Mouse (Mus musculus) right cerebral cortex, postnatal 14 days (tissue): Measurements from ENCODE around the gene Upf1.

Experiments used
- DNase-seq: peaks from one replicate; pipeline ENCODE4 v3.0.0; 2022

The Upf1 gene

DNA sequence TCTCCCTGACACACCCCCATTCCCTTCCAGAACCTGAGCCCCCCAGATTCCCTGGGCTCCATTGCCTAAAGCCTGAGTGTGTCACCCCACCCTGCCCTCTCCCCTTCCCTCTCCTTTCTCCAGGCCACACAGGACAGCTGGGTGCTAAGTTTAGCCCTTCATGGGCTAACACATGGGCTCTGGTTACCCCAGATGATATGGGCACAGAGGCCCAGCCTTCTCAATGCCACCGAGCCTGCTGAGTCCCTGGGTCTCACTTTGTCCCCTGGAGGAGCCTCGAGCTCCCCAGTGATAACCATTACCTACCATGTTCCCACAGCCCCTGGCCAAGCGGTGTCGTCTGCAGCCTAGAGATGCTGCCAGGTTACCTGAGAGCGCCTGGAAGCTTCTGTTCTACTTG, 35.2 kb downstream of the Upf1 start:
- DNase-seq = no peak

DNA sequence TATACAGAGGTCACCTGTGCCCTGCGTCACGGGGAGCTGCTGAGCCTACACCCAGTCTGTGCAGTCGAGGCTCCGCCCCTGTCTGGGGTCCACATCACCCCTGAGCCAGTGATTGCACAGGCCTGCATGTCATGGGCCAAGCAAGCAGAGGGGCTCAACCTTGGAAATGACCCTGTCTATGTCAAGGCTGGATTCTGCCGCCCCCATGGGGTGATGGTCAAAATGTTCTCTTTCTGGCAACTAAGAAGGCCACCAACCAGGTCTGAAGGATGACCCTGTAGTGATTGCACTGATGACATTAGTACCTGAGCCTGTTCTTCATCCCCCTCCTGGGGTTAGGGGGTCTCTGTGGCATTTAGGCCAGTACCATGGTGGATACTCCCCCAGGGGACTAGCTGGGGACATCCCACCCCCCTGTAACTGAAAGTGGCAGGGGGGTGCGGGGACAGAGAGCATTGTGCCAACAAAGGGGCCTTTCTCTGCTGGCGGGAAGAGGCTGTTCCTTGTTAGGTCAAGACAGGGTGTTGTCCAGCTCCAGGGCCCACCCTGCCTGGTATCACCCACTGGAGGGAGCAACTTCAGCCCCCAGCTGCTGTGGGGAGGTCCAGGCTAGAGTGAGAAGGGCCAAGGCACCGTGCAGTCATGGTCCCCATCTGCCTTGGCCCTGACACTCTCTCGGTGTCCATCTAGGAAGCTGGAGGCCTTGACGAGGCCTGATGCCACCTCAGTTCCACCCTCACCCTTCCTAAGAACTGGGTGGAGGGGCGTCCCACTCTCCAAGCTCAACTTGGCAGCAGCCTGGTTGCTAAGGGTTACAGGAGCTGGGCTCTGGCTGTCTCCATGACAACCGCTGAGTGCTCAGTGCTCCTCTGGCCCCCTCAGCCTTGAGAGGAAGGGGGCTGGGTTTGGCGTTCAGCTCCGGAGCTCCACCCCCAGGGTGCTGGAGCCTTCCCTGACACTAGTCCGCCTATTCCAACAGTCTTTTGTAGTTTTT, 36.3 kb downstream of the Upf1 start:
- peak; percentile 88 for DNase-seq

DNA sequence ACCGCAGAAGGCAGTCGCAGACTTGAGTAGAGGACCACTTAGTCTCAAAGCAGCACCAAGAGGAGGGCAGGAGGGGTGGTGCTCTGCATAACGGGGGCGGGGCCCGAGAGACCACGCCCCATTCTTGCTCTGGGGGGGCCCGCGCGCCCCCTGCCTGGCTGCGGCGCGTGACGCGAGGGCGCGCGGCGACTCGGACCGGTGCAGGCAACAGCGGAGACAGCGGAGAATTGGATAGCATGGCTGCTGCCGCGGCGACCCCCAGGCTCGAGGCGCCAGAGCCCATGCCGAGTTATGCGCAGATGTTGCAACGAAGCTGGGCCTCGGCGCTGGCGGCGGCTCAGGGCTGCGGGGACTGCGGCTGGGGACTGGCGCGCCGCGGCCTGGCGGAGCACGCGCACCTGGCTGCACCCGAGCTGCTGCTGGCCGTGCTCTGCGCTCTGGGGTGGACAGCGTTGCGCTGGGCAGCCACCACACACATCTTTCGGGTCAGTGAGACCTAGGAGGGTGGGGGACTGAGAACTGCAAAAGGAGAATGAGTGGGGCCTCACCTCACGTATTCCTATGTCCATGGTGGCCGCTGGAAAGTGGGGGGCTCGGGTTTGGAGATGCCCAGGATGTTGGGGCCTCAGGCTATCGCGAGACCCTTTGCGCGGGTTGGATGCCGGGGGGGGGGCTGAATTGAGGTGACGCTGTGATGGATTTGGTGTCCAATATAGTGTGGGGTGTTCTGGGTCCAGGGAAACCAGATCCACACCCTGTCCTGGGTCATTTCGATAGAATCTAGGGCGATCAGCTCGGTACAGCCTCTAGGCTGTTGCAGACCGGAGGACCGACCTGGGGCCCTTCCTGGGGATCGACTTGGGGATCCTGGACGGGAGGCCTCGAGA, 37.2 kb downstream of the Upf1 start, which contains the start of gene Cers1:
Cers1 (plus strand) TSS at position 152 of the 887 bp plus-strand sequence.
- peak; percentile 80 for DNase-seq

DNA sequence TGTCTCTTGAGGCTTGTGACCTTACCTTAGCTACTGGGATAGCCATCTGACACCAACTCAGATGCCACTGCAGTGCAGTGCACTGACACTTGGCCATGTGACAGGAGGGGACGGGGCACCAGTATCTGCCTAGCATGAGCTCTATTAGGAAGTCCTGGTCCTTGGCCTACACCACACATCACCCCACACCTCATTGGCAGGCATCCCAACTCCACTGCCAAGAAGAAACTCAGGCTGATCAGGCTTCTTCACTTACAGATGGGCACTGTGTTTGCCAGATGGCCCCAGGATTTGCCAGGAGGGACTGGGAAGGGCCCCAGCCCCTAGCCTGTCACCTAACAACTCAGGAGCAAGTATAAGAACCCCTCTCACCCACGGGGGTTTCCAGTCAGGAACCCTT, 39.7 kb downstream of the Upf1 start:
- no peak for DNase-seq

DNA sequence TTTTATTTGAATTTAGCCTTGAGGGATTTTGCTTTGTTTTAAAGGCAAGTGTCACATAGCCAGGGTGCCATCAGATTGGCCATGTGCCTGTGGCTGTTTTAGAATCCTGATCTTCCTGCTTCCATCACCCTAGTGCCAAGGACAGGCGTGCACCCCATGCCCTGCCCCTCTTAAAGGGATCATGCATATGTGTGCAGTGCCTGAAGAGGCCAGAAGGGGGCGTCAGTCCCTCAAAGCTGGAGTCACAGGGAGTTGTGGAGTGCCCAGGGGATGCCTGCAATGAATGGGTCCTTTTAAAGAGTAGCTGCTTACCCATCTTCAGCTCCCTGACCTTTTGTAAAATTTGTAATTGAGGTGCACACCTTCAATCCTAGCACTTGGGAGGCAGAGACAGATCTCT, 43.8 kb downstream of the Upf1 start:
- DNase-seq = peak; percentile 48

DNA sequence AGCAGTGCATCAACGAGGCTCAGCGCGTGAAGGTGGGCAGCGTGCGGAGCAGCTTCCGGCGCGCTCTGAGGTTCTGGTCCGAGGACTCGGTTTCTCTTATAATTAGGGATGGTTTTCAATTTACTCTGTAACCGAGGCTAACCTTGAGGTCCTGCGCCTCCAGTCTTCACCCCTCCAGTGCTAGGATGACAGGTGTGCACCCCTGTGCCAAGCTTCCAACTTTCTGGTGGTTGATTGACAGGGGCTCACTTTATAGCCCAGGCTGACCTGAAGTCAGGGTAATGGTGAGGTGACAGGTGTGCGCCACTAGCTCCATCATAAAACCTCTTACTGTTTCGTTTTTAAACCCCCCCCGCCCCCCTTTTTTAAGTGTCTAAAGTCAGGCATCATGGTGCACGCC, 50.2 kb downstream of the Upf1 start:
- DNase-seq = no peak

DNA sequence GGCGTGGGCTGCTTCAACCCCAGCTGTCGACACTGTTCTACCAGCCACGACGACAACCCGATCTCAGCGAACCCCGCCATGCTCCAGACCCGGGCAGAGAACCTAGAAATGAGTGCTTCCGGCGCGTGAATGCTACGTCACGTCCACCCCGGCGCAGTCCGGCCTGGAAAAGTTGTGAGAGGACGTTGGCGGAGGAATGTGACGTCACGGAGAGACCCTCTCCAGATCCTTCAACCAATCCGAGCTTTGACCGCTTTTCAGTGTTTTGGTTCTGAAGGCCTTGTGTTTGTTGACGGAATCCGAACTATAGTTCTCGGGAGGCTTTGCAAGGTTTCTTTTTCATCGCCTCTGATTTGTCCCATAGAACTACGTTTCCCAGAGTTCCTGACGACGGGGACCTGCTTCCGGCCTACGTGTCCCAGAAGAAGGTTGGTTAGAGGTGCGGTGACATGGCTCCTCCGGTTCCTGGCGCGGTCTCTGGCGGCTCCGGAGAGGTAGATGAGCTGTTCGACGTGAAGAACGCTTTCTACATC, 50.7 kb downstream of the Upf1 start, which contains the start of the genes Ddx49 and Cope:
Ddx49 (minus strand) TSS at position 132 of the 533 bp plus-strand sequence.
Cope (plus strand) TSS at position 161 of the 533 bp plus-strand sequence.
- DNase-seq = peak; percentile 94

DNA sequence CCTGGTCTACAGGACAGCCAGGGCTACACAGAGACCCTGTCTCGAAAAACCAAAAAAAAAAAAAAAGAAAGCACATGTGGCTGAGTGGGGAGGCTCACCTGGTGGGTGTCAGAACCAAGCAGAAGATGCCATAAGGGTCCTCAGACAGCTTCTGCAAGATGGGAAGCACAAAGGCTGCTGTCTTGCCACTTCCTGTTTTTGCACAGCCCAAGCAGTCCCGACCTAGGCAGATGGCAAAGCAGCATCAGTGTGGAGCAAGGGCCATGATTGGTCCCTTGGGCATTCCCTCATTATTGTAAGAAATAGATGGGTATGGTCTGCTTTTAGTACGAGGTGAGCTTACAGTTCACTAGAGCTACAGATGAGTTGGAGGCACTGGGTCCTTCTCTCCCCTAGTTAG, 52.2 kb downstream of the Upf1 start:
- DNase-seq = no peak

DNA sequence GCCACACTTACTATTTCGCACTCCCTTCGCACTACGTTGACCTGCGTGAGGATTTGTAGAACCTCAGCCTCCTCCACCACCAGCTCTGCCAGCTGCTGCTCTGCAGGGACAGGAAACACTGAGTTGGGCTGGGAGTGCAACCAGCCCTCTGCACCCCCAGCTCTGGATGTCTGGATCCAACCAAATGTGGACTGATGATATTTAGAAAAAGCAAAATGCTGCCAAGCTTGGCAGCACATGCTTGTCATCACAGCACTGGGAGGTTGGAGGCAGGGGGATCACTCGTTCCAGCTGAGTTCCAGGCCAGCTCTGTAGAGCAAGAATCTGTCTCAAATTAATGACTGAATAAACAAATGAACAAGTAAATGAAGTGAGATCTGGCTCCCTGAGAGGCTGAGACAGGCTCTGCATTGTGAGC, 59.1 kb downstream of the Upf1 start:
- no peak for DNase-seq

DNA sequence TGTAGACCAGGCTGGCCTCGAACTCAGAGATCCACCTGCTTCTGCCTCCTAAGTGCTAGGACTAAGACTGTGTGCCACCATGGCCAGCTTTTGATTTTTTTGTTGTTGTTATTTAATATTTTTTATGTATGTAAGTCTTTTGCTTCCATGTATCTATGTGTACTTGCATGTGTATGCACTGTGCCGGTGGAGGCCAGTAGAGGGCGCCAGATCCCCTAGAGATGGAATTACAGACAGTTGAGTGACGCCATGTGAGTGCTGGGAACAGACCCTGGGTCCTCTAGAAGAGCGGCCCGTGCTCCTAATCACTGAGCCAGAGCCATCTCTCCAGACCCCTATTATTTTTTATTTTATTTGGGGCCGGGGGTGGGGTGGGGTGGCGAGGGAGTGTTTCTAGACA, 66.3 kb downstream of the Upf1 start:
- no peak for DNase-seq

DNA sequence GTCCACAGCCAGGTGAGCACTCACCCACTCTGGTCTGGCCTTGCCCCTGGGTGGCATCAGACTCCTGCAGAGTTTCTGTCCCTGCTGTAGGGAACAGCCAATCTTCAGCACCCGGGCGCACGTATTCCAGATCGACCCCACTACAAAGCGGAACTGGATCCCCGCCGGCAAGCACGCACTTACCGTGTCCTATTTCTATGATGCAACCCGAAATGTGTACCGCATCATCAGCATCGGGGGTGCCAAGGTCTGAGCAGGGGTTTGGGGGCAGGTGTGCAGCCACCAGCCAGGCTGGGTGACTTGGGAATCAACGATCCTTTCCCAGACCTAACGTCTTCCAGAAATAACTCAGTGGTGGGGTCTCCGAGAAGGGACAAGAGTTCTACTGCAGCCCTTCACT, 67.8 kb downstream of the Upf1 start:
- DNase-seq = no peak

DNA sequence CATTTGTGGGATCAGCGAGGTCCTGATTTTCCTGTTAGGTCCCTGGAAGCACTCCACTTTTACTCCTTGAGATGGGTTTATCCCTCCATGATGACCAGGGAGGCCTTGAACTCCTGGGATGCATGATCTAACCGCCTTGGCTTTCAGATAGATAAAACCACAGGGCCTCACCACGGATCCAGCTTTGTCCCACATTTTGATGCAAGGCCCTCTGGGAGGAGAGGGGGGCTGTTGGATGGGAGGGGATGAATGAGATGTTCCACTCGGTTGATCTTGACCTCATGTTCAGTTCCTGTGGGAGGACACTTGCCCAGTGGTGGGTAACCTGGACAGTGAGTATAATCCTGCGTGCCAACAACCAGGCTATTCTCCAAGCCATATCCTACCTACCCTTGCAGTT, 68.7 kb downstream of the Upf1 start:
- no peak for DNase-seq

DNA sequence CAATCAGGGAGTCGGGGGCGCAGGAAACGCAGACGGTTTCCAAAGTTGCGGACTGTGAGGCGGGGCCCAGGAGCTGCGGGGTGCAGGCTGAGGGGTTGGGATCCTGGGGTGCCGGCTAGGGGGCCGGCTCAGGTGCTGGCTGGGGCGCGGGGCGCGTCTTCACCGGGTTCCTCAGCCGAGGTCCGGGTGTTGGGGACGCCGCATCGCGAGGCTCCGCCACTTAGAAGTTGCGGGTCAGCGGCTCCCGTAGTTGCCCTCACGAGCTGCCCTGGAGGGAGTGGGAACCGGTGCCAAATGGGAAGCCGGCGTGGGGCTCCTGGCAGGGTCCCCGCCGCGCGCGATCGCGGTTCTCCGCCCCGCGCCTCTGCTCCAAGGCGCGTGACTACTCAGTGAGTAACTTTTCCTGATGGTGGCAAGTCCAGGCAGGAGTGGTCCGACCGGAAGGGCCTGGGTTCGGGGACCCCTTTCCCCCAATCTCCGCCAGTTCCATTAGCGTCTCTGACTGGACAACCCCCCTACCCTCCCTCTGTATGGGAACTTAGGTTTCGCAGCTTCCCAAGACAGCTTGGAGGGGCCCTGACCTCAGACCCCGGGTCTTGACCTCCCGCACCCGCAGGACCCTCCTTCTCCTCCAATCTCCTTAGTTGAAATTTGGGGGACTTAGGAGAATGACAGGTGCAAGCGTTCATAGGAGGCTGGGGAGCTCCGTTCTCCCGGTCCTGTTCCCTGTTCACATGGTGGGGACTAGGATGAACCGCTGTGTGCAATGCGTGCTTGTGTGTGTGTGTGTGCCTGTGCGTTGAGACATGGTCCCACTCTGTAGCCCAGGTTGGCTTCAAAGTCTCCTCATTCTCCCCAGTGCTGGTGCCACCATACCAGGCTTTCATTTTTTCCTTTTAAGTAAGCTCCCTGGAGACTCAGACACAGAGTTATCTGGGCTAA, 69.7 kb downstream of the Upf1 start:
- DNase-seq = peak; percentile 26

DNA sequence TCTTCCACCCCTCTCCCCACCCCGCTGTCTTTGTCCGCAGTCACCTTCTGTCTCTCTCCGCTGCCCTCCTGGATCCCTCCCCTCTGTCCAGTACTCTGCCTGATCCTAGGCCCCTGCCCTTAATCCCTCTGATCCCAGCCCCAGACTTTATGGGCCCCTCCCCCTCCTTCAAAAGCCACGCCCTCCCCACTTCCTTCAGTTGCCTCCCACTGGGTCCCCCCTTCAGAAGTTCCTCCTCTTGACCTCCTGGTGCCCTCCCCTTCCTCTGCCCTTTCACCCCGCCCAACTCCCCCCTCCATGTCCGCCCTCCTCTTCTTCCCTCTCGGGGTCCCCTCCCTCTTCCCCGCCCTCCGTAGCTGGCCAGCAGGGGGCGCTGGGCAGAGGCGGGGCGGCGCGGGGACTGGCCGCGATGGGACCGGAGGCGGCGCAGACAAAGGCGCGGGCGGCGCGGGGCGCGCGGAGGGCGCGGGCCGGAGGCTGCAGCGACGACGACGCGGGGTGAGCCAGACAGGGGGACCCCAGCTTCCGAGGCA, 70.4 kb downstream of the Upf1 start, which contains the start of gene Homer3:
Homer3 (plus strand) TSS at position 225 of the 533 bp plus-strand sequence.
- peak; percentile 76 for DNase-seq
